Mouse (Mus musculus) heart, embryonic 10.5 days (tissue): ENCODE data around the gene Wdr46. TPM values are rescaled to one million over a fixed set of nuclear protein-coding genes. Genes with fewer than 3 reads are reported as not detected.
A peak's percentile ranks its signal among the peaks of the same experiment; 100 is the strongest.

Experiments used
- DNase-seq: peaks from one replicate; pipeline ENCODE4 v3.0.0-alpha.2; 2017; ENCODE audit warnings: low spot score
- H3K27ac ChIP-seq: fragments of 300-500 bp; sonication (generic); 2 replicates; pipeline ENCODE4 v1.5.1; 2016; ENCODE audit warnings: mild to moderate bottlenecking
- H3K27me3 ChIP-seq: fragments of 300-500 bp; sonication (generic); 2 replicates; pipeline ENCODE4 v1.6.1; 2016; ENCODE audit warnings: mild to moderate bottlenecking; ENCODE audit not compliant: poor library complexity, insufficient read depth, severe bottlenecking
- H3K36me3 ChIP-seq: fragments of 300-500 bp; sonication (generic); 2 replicates; pipeline ENCODE4 v1.6.1; 2016; ENCODE audit warnings: mild to moderate bottlenecking, moderate library complexity
- H3K4me1 ChIP-seq: fragments of 300-500 bp; sonication (generic); 2 replicates; pipeline ENCODE4 v1.6.1; 2016; ENCODE audit warnings: mild to moderate bottlenecking
- H3K4me3 ChIP-seq: fragments of 300-500 bp; sonication (generic); 2 replicates; pipeline ENCODE4 v1.5.1; 2016; ENCODE audit warnings: mild to moderate bottlenecking, moderate library complexity
- H3K9me3 ChIP-seq: fragments of 300-500 bp; sonication (generic); 2 replicates; pipeline ENCODE4 v1.6.1; 2016; ENCODE audit warnings: mild to moderate bottlenecking, moderate library complexity
- WGBS: fragments of 180-500 bp; shearing (Covaris S2); methylation state at CpG from one replicate; pipeline ENCODE4 v1.1.7; 2016; 5-methylcytosine and 5-hydroxymethylcytosine counted together
- polyA plus RNA-seq: library from polyadenylated mRNA; unstranded; fragments of >200 nt; fragmentation: Nextera tagmentation; extraction: Ambion mirVana; gene quantifications from 2 replicates; pipeline ENCODE4 v1.2.1, GENCODE M21; 2016

Gene Wdr46
- polyA plus RNA-seq, 1 experiment from 2014 or later = 48.1 TPM

GRCm38 (mm10) chr17:33953961-33954565 is 13.6 kb downstream of the Wdr46 start:
- H3K27me3 ChIP-seq = no peaks in the 10 kb centered on the region
- peaks cover 54% of the 10 kb centered on the region for H3K36me3 ChIP-seq
- 45% methylated on average over 5 of the region's 5 CpGs for WGBS
- peak overlapping the region; percentile 98; the same call in 1 of the 2 replicates for H3K27ac ChIP-seq
- DNase-seq = no peak
- H3K9me3 ChIP-seq = no peaks in the 10 kb centered on the region
- peak overlapping the region; percentile 100 for H3K4me3 ChIP-seq
- peaks cover 51% of the 10 kb centered on the region for H3K4me1 ChIP-seq

GRCm38 (mm10) chr17:33954646-33955554 is 14.4 kb downstream of the Wdr46 start:
- Histone ChIP-seq H3K4me1 (peaks cover 51% of the 10 kb centered on the region), H3K9me3 (no peaks in the 10 kb centered on the region), H3K27ac (peak overlapping the region; percentile 98), H3K27me3 (no peaks in the 10 kb centered on the region), H3K36me3 (peaks cover 55% of the 10 kb centered on the region), H3K4me3 (peak overlapping the region; percentile 100)
- no peak for DNase-seq
- WGBS = under 1% methylated on average over 33 of the region's 33 CpGs

- H3K27me3 ChIP-seq = no peaks in the 10 kb centered on the region
- H3K27ac ChIP-seq = peak within 1 kb of the TSS; percentile 98
- H3K4me3 ChIP-seq = peak within 1 kb of the TSS; percentile 100
- peaks cover 62% of the 10 kb centered on the region for H3K36me3 ChIP-seq
- WGBS = under 1% methylated on average over 50 of the region's 50 CpGs
- H3K9me3 ChIP-seq = no peaks in the 10 kb centered on the region
- peaks cover 44% of the 10 kb centered on the region for H3K4me1 ChIP-seq
- peak; percentile 98 for DNase-seq
Measured at GRCm38 (mm10) chr17:33955555-33956214, 15.2 kb downstream of the Wdr46 start, which contains the start of the genes Vps52 and Rps18. Gene Vps52, plus strand, starts transcription at chr17:33955812. Gene Rps18, minus strand, starts transcription at chr17:33956001.

- H3K27me3 ChIP-seq = no peaks in the 10 kb centered on the region
- H3K4me3 ChIP-seq = peak overlapping the region; percentile 100
- H3K4me1 ChIP-seq = peaks cover 38% of the 10 kb centered on the region
- H3K9me3 ChIP-seq = no peaks in the 10 kb centered on the region
- H3K36me3 ChIP-seq = peaks cover 68% of the 10 kb centered on the region
- 8% methylated on average over 10 of the region's 10 CpGs for WGBS
- peak overlapping the region; percentile 98 for H3K27ac ChIP-seq
- no peak for DNase-seq
Measured at GRCm38 (mm10) chr17:33956336-33956735, 15.9 kb downstream of the Wdr46 start.

GRCm38 (mm10) chr17:33957493-33957892 is 17.0 kb downstream of the Wdr46 start:
- Histone ChIP-seq H3K27ac (no peak overlapping the region), H3K9me3 (no peaks in the 10 kb centered on the region), H3K4me1 (peaks cover 27% of the 10 kb centered on the region), H3K36me3 (peaks cover 70% of the 10 kb centered on the region), H3K27me3 (no peaks in the 10 kb centered on the region), H3K4me3 (no peak overlapping the region)
- 90% methylated on average over 6 of the region's 6 CpGs for WGBS
- no peak for DNase-seq

GRCm38 (mm10) chr17:33958451-33958850 is 18.0 kb downstream of the Wdr46 start:
- no peak for DNase-seq
- 91% methylated on average over 11 of the region's 11 CpGs for WGBS
- H3K4me3 ChIP-seq = no peak overlapping the region
- H3K9me3 ChIP-seq = no peaks in the 10 kb centered on the region
- H3K27ac ChIP-seq = no peak overlapping the region
- H3K27me3 ChIP-seq = no peaks in the 10 kb centered on the region
- H3K4me1 ChIP-seq = peaks cover 18% of the 10 kb centered on the region
- peaks cover 70% of the 10 kb centered on the region for H3K36me3 ChIP-seq

GRCm38 (mm10) chr17:33959135-33959534 is 18.7 kb downstream of the Wdr46 start:
- peaks cover 11% of the 10 kb centered on the region for H3K4me1 ChIP-seq
- DNase-seq = no peak
- no peaks in the 10 kb centered on the region for H3K9me3 ChIP-seq
- H3K4me3 ChIP-seq = no peak overlapping the region
- H3K27me3 ChIP-seq = no peaks in the 10 kb centered on the region
- H3K36me3 ChIP-seq = peaks cover 70% of the 10 kb centered on the region
- no peak overlapping the region for H3K27ac ChIP-seq
- WGBS = 94% methylated on average over 13 of the region's 13 CpGs

- Histone ChIP-seq H3K27me3 (no peaks in the 10 kb centered on the region), H3K9me3 (no peaks in the 10 kb centered on the region), H3K27ac (no peak overlapping the region), H3K4me3 (no peak overlapping the region), H3K36me3 (peaks cover 69% of the 10 kb centered on the region), H3K4me1 (peaks cover 5% of the 10 kb centered on the region)
- WGBS = 91% methylated on average over 15 of the region's 15 CpGs
- no peak for DNase-seq
Measured at GRCm38 (mm10) chr17:33959948-33960347, 19.5 kb downstream of the Wdr46 start.

GRCm38 (mm10) chr17:33962876-33963275 is 22.4 kb downstream of the Wdr46 start:
- Histone ChIP-seq H3K9me3 (no peaks in the 10 kb centered on the region), H3K27ac (no peak overlapping the region), H3K27me3 (no peaks in the 10 kb centered on the region), H3K36me3 (peaks cover 85% of the 10 kb centered on the region), H3K4me3 (no peak overlapping the region), H3K4me1 (no peaks in the 10 kb centered on the region)
- DNase-seq = no peak
- WGBS = 89% methylated on average over 7 of the region's 7 CpGs

- Histone ChIP-seq H3K36me3 (peaks cover 62% of the 10 kb centered on the region), H3K4me3 (no peak overlapping the region), H3K27ac (no peak overlapping the region), H3K9me3 (no peaks in the 10 kb centered on the region), H3K27me3 (no peaks in the 10 kb centered on the region), H3K4me1 (no peaks in the 10 kb centered on the region)
- 91% methylated on average over 17 of the region's 17 CpGs for WGBS
- no peak for DNase-seq
Measured at GRCm38 (mm10) chr17:33965082-33965845, 24.8 kb downstream of the Wdr46 start.

- Histone ChIP-seq H3K27ac (no peak overlapping the region), H3K4me3 (no peak overlapping the region), H3K4me1 (no peaks in the 10 kb centered on the region), H3K27me3 (no peaks in the 10 kb centered on the region), H3K9me3 (no peaks in the 10 kb centered on the region), H3K36me3 (peaks cover 55% of the 10 kb centered on the region)
- DNase-seq = no peak
- 86% methylated on average over 16 of the region's 16 CpGs for WGBS
Measured at GRCm38 (mm10) chr17:33965846-33966550, 25.5 kb downstream of the Wdr46 start.

- DNase-seq = peak; percentile 88
Measured at GRCm38 (mm10) chr17:33968489-33968888, 28.0 kb downstream of the Wdr46 start.

More at GRCm38 (mm10) chr17:33968489-33968888, 28.0 kb downstream of the Wdr46 start:
- no peak overlapping the region for H3K27ac ChIP-seq
- WGBS = 2% methylated on average over 9 of the region's 9 CpGs
- no peaks in the 10 kb centered on the region for H3K4me1 ChIP-seq
- no peak overlapping the region for H3K4me3 ChIP-seq
- no peaks in the 10 kb centered on the region for H3K27me3 ChIP-seq
- peaks cover 30% of the 10 kb centered on the region for H3K36me3 ChIP-seq
- no peaks in the 10 kb centered on the region for H3K9me3 ChIP-seq
